Mouse (Mus musculus) cerebellum, adult 8-10 months (tissue): ENCODE measurements around the gene Slc39a12.

Experiments
- DNase-seq: peaks from one replicate; pipeline ENCODE4 v3.0.0; 2022

The Slc39a12 gene

GRCm38 (mm10) chr2:14388162-14388561, at the start of gene Slc39a12:
TSS of gene Slc39a12 (plus strand) at chr2:14388316.
- DNase-seq: no peak

DNA sequence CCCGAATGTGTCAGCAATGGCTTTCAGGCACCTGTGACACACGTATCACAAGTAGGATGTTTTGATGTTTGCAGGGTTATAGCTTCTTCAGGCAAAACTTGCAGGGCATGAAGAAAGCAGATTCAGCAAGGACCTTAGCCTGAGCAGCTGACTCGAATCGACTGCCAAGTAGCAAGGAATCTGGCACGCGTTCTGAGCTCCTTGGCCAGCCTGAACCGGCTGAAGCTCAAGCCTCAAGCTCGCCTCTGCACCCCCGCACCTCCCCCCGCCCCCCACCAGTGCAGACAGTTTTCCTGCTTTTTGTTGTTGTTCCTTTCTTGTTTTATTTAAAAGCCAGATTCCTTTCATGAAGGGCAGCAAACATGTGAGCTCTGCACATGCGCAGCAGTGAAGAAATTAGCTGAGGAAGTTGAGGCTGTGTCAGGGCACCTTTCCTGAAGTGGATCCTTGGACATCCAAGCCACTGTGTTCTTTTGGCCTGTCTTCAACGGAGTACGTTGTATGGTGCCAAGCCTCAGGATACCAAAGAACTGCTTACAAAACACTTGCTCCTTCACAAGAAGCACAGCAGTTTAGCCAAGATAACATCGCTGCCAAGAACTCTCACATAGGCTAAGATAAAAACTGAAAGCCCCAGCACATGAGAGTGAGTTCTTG, 46.3 kb upstream of the Slc39a12 start:
- peak; percentile 46 for DNase-seq

- DNase-seq: no peak
Observed at GRCm38 (mm10) chr2:14342309-14342839, 45.7 kb upstream of the Slc39a12 start.

DNA sequence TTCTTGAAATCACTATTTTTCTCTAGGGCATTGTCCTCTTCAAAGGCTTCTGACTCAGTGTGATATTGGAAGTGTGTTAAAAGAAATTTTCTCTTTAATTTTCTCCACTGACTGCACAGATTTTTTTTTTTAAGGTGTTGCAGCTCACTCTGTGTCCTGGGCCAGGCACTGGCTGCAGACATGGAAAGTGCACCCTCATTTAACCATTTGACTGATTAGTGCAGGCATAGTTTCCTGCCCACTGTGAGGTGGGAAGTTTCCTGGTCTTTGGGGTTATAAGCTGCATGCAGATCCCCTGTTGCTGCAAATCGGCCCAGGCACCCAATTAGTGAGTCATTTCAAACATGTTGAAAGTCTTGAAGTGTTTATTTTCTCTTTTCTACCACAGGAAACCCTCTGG, 740 bp downstream of the Slc39a12 start:
- DNase-seq: no peak

GRCm38 (mm10) chr2:14390900-14391299, 2.8 kb downstream of the Slc39a12 start:
- no peak for DNase-seq

DNA sequence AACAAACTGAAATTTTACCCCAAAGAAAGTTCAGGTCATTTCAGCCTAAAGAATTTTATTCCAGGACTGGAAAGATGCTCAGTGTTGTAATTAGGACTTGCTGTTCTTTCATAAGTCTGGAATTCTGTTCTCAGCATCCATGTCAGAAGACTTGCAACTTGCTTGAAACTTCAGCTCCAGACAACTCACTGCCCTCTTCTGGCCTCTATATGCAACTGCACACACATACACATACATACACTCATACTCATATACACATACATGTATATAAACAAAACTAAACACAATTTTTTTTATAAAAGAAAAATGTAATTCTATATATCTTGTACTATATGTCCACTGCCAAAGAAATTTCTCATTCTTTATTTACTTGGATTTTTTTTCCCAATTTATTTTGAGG, 14.9 kb downstream of the Slc39a12 start:
- no peak for DNase-seq

- DNase-seq: no peak
Observed at GRCm38 (mm10) chr2:14428987-14429386, 40.9 kb downstream of the Slc39a12 start.

- no peak for DNase-seq
Observed at GRCm38 (mm10) chr2:14447322-14447721, 59.2 kb downstream of the Slc39a12 start.

GRCm38 (mm10) chr2:14450866-14451265, 62.8 kb downstream of the Slc39a12 start:
- DNase-seq: no peak

DNA sequence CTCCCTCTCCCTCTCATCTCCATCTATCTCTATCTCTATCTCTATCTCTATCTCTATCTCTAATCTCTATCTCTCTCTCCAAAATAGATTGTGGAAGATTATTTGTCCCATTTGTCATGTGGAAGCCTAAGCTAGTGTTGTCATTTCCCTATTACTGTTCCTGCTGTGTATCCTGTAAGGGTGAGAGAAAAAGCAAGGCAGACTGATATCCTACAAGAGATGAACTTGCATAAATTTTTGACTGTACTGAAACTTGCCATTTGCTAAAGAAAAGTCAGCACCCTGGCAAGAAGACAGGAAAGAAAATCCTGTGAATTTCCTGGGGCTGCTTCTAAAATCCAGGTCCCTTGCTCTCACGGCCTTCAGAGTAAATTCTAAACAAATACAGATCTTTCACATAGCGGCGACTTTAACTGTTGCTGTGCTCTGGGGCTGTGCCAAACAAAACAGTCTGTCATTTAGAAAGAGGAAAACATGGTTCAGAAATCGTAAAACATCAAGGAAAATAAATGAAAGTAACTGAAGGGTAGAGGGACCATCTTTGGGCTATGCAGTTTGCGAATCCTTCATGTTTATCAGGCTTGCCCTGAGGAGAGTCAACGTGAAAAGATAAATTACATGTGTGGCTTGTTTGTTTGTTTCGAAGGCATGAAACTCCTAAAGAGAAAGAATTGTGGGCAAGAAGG, 67.0 kb downstream of the Slc39a12 start:
- no peak for DNase-seq

DNA sequence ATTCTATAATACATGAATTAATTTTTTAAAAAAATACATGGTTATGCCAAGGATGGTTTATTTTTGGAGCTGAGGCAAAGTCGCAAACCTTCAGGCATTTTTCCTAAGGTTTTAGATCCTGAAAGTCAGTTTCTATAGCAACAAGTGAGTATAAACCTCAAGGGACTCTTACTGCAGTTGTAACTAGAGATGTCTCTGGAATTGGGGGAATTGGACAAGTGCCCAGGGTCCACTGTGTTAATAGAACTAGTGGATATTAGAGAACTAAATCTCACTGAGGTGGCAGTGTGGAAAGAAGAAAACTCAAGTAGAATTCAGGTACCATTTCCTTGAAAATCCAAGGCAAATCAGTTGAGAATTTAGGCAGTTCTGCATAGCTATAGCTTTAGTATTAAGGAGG, 76.3 kb downstream of the Slc39a12 start:
- DNase-seq: no peak

DNA sequence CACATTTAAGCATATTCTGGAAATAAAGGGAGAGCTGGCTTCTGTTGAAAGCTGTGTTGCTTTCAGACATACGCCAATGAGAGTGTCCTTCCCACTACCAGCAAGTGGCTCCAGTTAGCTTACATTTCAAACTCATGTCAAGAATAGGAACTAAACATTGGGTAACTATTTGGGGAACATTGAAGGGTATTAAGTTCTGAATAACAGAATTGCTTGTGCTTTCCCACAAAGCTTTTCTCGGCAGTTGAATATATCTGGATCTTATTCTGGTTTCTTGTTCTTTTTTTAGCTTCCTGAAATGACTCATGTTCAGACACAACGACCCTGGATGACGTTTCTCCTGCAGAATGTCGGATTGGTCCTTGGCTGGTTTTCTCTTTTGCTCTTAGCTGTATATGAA, 106.0 kb downstream of the Slc39a12 start:
- no peak for DNase-seq

GRCm38 (mm10) chr2:14496150-14496549, 108.0 kb downstream of the Slc39a12 start:
- no peak for DNase-seq

DNA sequence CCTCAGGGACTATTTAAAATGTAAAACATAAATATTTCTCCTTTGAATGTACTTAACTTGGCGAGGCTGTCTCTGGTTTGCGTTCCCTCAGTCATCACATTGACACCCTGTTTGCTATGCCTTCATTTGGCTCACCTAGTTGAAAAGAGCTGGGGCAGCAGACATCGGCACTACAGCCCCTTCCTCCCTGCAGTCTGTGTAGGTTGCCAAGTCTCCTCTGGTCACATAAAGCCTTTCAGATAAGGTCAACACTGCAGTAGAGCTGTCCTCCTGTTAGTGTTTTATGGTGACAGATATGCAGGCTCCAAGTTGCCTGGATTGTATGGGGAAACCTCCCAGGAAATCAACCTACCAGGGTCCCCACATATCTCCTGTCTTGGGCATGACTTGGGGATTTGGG, 114.4 kb downstream of the Slc39a12 start:
- DNase-seq: no peak

DNA sequence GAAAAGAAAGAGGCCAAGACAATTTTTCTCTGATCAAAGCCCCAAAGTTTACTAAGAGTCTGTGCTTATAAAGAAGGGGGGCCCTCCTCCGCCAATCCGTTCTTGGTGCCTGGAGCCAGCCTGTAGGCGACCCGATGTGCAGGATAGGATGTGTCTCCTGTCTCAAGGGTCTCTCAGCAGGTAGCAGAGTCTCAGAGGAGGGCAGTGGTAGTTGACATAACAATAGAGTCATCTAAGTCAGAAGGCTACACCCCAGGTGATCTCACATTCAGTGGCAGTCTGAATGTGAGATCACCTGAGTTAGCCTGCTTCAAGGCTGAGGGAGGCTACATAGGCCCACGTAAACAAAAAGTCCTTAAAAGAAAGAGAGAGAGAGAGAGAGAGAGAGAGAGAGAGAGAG, 130.1 kb downstream of the Slc39a12 start:
- no peak for DNase-seq

DNA sequence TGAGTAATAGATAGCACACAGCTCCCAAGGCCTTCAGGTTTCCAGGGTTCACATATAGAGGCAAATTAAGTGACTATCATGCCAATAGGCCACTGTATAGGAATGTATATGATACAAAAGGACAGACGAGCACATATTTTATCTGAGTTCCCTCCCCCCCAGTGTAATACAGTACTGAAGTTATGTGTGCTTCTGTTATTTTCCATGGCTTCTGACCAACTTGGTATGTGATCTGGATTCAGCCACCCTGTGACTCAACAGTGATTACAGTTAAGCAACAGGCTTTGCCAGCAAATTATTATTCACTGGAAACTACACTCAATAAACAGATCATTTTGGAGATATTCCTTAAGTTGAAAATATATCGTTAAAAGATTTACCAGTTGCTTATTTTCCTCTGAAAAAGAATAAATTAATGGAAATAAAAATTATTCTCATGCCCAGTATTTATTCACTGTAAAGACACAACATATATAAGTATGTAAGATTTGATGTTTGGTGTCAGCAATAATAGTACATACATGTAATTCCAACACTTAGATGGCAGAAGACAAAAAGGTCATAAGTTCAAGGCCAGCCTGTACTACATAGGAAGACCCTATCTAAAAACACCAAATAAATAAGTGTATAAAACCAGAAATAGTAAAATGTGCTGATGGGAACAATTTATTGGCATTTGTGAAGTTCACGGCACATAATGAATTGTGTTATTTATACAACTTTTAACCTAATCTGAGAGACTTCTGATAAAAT, 146.4 kb downstream of the Slc39a12 start:
- no peak for DNase-seq

DNA sequence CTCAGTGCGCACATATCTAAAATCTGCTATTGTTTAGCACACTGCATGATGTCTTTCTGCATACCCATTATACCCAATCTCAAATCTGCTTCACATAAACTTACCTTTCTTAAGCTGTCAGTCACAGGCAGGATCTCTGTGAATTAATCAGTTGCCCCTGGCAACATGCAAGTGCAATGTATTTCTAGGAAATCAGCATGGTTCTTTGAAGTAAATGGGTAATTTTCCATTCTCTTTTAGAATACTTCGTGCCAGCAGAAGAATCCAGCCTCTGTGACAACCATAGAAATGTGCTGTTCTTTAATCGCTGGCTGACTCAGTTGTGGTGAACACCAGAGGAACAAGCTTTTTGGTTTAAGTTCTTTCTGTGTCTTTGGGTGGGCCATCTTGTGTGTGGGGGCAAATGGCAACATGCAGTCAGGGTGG, 147.1 kb downstream of the Slc39a12 start:
- DNase-seq: no peak

- no peak for DNase-seq
Observed at GRCm38 (mm10) chr2:14537781-14538180, 149.7 kb downstream of the Slc39a12 start.

DNA sequence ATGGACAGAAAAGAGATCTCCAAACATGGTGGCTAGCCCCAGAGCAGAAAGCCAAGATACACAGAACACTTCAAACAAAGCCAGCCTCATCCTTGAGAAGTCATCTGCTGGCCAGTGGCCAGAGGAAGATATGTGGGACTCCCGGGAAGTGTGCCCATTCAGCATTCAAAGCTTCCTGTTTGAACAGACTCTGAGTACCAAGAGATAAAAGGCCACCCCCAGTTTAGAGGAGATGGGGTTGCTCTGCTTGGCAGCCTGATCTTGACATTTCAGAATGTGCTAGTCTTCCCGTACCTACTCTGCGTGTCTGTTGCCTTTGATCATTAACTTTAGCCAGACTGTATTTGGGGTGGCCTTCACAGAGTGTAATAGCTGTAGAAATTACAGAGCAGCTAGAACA, 155.2 kb downstream of the Slc39a12 start:
- DNase-seq: no peak

DNA sequence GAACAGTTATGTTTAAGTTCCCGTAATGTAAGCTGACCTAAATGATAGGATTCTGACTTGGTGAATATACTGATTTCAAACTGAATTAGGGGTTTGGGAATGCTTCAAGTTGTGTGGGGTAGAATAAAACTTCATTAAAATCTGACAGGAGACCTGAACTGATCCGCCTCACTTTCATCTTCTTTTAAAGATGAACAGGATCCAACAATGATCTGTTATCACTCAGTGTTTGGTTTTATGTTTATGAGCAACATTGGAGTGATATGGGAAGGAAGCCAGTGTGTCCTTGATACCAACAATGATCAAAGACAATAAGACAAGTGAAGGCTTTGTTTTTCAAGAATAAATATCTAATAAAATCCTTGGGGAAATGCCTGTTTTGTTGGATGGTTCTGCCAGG, 155.7 kb downstream of the Slc39a12 start:
- no peak for DNase-seq
